Mouse (Mus musculus) bone marrow macrophage, adult 2 months (primary cell): Measurements from ENCODE around the gene Eif4h.

Experiments used
- CTCF ChIP-seq: IDR thresholded peaks from 2 replicates; pipeline ENCODE4 v1.5.1; 2012; ENCODE audit warnings: low read depth, mild to moderate bottlenecking, low read length, moderate library complexity
- POLR2A ChIP-seq: IDR thresholded peaks from 2 replicates; pipeline ENCODE4 v1.6.1; 2012; ENCODE audit warnings: mild to moderate bottlenecking, low read depth, low read length, borderline replicate concordance

GRCm38 (mm10) chr5:134650926-134651325 is 11.6 kb upstream of the Eif4h start:
- TF ChIP-seq POLR2A: no peak
- TF ChIP-seq CTCF: peak; percentile 17; the same call in 1 of the 2 replicates
